Mouse (Mus musculus) C2C12 (cell line): ENCODE data around the gene Mapk3.

Experiments
- CTCF ChIP-seq: IDR thresholded peaks from one replicate; pipeline ENCODE4 v1.5.1; 2011; ENCODE audit not compliant: control insufficient read depth, insufficient read depth, insufficient read length
- MAX ChIP-seq: IDR thresholded peaks from one replicate; pipeline ENCODE4 v1.6.1; 2011; ENCODE audit warnings: mild to moderate bottlenecking, control low read depth
- MYOD1 ChIP-seq: IDR thresholded peaks from one replicate; pipeline ENCODE4 v1.6.1; 2011; ENCODE audit warnings: low read depth; ENCODE audit not compliant: control insufficient read depth, insufficient read length

- TF ChIP-seq CTCF (no peak), MAX (no peak), MYOD1 (no peak)
Measured at GRCm38 (mm10) chr7:126741964-126742482, 17.4 kb upstream of the Mapk3 start.
